Mouse (Mus musculus) hindbrain, embryonic 10.5 days (tissue): Measurements from ENCODE around the gene Mas1. TPM values are rescaled to one million over a fixed set of nuclear protein-coding genes. Genes with fewer than 3 reads are reported as not detected.
A peak's percentile ranks its signal among the peaks of the same experiment; 100 is the strongest.

Experiments used
- DNase-seq: peaks from one replicate; pipeline ENCODE4 v3.0.0-alpha.2; 2017; ENCODE audit warnings: low spot score
- H3K27ac ChIP-seq: fragments of 300-500 bp; sonication (generic); 2 replicates; pipeline ENCODE4 v1.5.1; 2016; ENCODE audit warnings: mild to moderate bottlenecking, moderate library complexity
- H3K27me3 ChIP-seq: fragments of 300-500 bp; sonication (generic); 2 replicates; pipeline ENCODE4 v1.6.1; 2016; ENCODE audit warnings: mild to moderate bottlenecking; ENCODE audit not compliant: poor library complexity, insufficient read depth, severe bottlenecking
- H3K36me3 ChIP-seq: fragments of 300-500 bp; sonication (generic); 2 replicates; pipeline ENCODE4 v1.6.1; 2016; ENCODE audit warnings: mild to moderate bottlenecking, moderate library complexity
- H3K4me1 ChIP-seq: fragments of 300-500 bp; sonication (generic); replicated peaks from 2 replicates; pipeline ENCODE4 v1.6.1; 2016; ENCODE audit warnings: mild to moderate bottlenecking
- H3K4me3 ChIP-seq: fragments of 300-500 bp; sonication (generic); 2 replicates; pipeline ENCODE4 v1.5.1; 2016; ENCODE audit warnings: mild to moderate bottlenecking, moderate library complexity
- H3K9me3 ChIP-seq: fragments of 300-500 bp; sonication (generic); 2 replicates; pipeline ENCODE4 v1.6.1; 2016; ENCODE audit warnings: mild to moderate bottlenecking, moderate library complexity
- WGBS: fragments of 180-500 bp; shearing (Covaris S2); methylation state at CpG from one replicate; pipeline ENCODE4 v1.1.7; 2016; 5-methylcytosine and 5-hydroxymethylcytosine counted together
- polyA plus RNA-seq: library from polyadenylated mRNA; unstranded; fragments of >200 nt; fragmentation: Nextera tagmentation; extraction: Ambion mirVana; gene quantifications from 2 replicates; pipeline ENCODE4 v1.2.1, GENCODE M21; 2016

Gene Mas1
- polyA plus RNA-seq, 1 experiment from 2014 or later: 0.89 TPM

DNA sequence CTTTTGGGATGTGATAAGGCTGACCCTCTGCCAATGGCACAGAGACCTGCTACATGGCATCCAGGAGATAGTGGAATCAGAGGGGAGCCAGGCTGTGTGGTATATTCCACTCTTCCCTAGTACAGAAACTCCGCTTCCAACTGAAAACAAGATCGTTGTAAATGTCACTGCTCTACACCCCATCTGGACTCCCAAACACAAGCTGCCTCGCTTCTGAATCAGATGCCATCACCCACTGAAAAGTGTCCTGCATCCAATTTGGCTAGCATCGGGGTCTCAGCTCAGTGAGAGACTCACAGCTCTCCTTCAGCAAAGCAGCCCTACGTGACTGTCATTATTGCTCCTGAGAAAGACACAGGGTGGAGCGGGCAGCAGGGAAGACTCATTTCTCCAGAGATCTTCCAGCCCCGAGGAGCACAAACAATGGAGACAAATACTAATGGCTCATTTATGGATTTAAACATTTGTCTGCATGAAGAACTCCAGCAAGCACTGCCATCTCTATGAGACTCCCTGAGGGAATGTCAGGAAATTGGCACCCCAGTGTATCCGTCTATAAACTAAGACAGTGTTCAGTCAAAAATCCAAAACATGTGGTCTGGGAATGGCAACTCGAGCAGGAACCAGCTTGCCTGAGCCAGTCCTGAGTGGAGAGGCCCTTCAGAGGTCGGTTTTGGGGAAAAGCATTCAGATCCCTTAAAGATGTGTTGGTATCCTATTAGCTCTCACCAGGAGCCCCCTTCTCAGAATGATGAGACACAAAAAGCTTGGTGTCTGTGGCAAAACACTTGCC, 28.3 kb downstream of the Mas1 start:
- 71% methylated on average over 10 of the region's 10 CpGs for WGBS
- Histone ChIP-seq H3K9me3 (no peaks in the 10 kb centered on the region), H3K4me3 (no peak overlapping the region), H3K27me3 (no peaks in the 10 kb centered on the region), H3K27ac (no peak overlapping the region), H3K4me1 (no peaks in the 10 kb centered on the region), H3K36me3 (no peaks in the 10 kb centered on the region)
- no peak for DNase-seq

GRCm38 (mm10) chr17:12835738-12836137, 32.2 kb downstream of the Mas1 start:
- H3K9me3 ChIP-seq: peaks cover 8% of the 10 kb centered on the region; the same call in 1 of the 2 replicates
- no peaks in the 10 kb centered on the region for H3K27me3 ChIP-seq
- 91% methylated on average over 5 of the region's 5 CpGs for WGBS
- no peak for DNase-seq
- H3K4me1 ChIP-seq: no peaks in the 10 kb centered on the region
- no peak overlapping the region for H3K27ac ChIP-seq
- H3K36me3 ChIP-seq: no peaks in the 10 kb centered on the region
- H3K4me3 ChIP-seq: no peak overlapping the region

DNA sequence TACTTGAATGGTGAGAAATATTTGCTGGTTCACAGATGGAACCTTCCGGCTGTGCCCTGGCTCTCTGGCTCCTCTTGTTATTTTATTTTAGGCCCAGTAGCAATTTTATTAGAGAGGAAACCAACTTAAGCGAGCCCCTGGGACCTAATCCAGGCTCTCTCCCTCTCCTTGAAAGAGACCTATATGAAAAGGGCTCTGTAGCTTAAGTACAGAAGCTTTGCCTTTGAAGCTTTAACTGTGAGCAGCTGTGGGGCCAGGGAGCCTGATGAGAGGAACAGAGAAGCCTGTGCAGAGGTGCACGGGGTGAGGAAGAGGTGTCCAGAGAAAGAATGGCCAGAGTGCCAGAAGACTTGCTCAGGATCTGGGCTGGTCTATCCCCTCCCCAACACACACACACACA, 33.1 kb downstream of the Mas1 start:
- H3K4me3 ChIP-seq: no peak overlapping the region
- no peaks in the 10 kb centered on the region for H3K27me3 ChIP-seq
- no peaks in the 10 kb centered on the region for H3K4me1 ChIP-seq
- DNase-seq: peak; percentile 13
- H3K27ac ChIP-seq: no peak overlapping the region
- peaks cover 8% of the 10 kb centered on the region; the same call in 1 of the 2 replicates for H3K9me3 ChIP-seq
- 56% methylated on average over 3 of the region's 3 CpGs for WGBS
- H3K36me3 ChIP-seq: no peaks in the 10 kb centered on the region

DNA sequence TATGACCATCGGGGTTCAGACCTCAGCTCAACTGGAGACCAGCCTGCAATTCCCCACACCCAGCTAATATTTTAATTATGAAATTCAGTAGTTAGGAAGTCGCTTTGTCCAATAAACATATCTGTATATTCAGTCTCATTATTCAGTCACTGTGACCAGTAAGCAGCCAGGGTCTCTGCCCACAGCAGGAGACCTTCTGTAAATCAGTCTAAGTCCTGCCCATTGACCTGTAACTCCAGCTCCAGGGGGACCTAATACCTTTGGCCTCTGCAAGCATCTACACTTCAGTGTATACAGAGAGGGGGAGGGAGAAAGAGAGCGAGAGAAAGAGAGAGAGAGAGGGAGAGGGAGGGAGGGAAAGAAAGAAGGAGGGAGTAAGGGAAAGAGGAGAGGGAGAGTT, 33.6 kb downstream of the Mas1 start:
- Histone ChIP-seq H3K36me3 (no peaks in the 10 kb centered on the region), H3K4me3 (no peak overlapping the region), H3K9me3 (peaks cover 8% of the 10 kb centered on the region; the same call in 1 of the 2 replicates), H3K4me1 (no peaks in the 10 kb centered on the region), H3K27me3 (no peaks in the 10 kb centered on the region), H3K27ac (no peak overlapping the region)
- no peak for DNase-seq
- WGBS: 75% methylated on average over 3 of the region's 3 CpGs

DNA sequence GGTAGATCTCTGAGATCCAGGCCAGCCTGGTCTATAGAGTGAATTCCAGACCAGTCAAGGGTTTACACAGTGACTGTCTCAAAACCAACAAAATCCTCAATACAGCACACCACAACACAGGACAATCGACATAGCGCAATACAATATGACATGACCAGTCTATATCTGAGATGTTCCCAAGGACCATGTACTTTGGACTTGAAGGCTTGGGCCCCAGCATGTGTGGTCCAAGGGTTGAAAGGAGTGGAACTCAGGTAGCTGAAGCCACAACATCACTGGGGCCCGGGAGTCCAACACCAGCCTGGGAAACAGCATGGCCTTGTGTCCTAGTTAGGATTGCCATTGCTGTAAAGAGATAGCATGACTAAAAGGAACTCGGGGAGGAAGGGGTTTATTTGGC, 35.3 kb downstream of the Mas1 start:
- Histone ChIP-seq H3K4me3 (no peak overlapping the region), H3K4me1 (no peaks in the 10 kb centered on the region), H3K27ac (no peak overlapping the region), H3K36me3 (no peaks in the 10 kb centered on the region), H3K27me3 (no peaks in the 10 kb centered on the region), H3K9me3 (peaks cover 9% of the 10 kb centered on the region; the same call in 1 of the 2 replicates)
- DNase-seq: no peak
- WGBS: 94% methylated on average over 4 of the region's 4 CpGs

DNA sequence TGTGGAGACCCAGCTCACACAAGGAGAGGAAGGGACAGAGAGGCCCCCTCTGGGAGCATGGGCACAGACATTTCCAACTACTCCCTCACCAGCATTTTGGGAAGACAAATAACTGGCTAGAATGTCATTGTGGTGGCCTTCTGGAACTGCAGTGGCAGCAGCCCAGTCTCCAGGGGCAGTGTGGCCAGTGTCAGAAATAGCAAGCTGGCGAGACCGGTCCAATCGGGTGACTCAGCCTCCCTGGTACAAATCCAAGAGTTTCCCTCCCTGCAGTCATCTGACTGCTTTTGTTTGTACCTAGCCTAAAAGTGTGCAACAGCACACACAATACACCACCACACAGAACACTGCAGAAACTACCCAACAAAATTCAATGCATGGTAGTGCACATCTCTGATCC, 35.7 kb downstream of the Mas1 start:
- WGBS: 94% methylated on average over 3 of the region's 3 CpGs
- H3K27me3 ChIP-seq: no peaks in the 10 kb centered on the region

DNA sequence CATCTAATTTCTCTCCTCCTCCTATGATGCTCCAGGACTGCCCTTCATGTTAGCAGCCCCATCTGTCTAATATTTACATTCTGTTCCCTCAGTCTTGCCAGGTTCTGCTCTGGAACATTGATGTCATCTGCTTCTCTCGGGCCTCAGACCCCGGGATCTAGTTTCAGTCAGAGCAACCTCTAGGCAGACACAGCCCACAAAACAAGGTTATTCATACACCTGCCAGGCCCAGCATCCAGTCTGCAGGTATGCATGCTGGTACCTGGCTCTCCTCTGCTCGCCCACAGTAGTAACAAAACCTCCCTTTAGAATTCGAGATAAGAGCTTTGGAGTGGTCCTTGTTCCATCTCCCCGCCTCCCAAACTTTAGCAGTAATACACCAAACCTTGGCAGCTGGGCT, 37.6 kb downstream of the Mas1 start:
- no peaks in the 10 kb centered on the region for H3K4me1 ChIP-seq
- H3K36me3 ChIP-seq: no peaks in the 10 kb centered on the region
- H3K27ac ChIP-seq: no peak overlapping the region
- H3K9me3 ChIP-seq: peaks cover 20% of the 10 kb centered on the region; the same call in 1 of the 2 replicates
- no peak for DNase-seq
- no peak overlapping the region for H3K4me3 ChIP-seq
- 80% methylated on average over 5 of the region's 5 CpGs for WGBS
- H3K27me3 ChIP-seq: no peaks in the 10 kb centered on the region

More for the DNA sequence above, 35.7 kb downstream of the Mas1 start:
- H3K36me3 ChIP-seq: no peaks in the 10 kb centered on the region
- peaks cover 14% of the 10 kb centered on the region; the same call in 1 of the 2 replicates for H3K9me3 ChIP-seq
- no peak overlapping the region for H3K27ac ChIP-seq
- no peaks in the 10 kb centered on the region for H3K4me1 ChIP-seq
- no peak for DNase-seq
- H3K4me3 ChIP-seq: no peak overlapping the region

GRCm38 (mm10) chr17:12815885-12816284, 52.1 kb downstream of the Mas1 start:
- no peak overlapping the region for H3K4me3 ChIP-seq
- peaks cover 44% of the 10 kb centered on the region for H3K36me3 ChIP-seq
- WGBS: 92% methylated on average over 4 of the region's 4 CpGs
- H3K27ac ChIP-seq: no peak overlapping the region
- H3K9me3 ChIP-seq: peaks cover 18% of the 10 kb centered on the region; the same call in 1 of the 2 replicates
- no peaks in the 10 kb centered on the region for H3K27me3 ChIP-seq
- DNase-seq: no peak
- no peaks in the 10 kb centered on the region for H3K4me1 ChIP-seq

DNA sequence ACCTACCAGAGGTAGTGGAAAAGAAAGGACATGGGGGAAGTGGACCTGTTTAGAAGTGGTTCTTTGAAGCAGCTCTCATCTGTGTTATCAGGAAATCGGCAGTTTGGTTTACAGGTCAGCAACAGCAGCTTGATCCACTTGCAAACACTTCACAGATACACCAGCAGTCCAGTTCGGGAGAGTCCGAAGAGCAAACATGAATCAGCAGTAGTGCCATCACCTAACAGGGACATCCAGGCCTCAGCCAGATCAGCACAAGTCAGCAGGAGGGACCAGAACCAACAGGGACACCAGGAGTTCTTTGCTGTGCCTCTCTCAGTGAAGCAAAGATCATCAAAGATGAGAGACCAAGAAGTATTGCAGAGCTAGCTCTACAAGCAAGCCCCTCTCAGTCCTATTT, 53.4 kb downstream of the Mas1 start:
- 91% methylated on average over 3 of the region's 3 CpGs for WGBS
- Histone ChIP-seq H3K36me3 (peaks cover 33% of the 10 kb centered on the region), H3K4me1 (peaks cover 4% of the 10 kb centered on the region), H3K27me3 (no peaks in the 10 kb centered on the region), H3K9me3 (peaks cover 7% of the 10 kb centered on the region; the same call in 1 of the 2 replicates), H3K4me3 (no peak overlapping the region), H3K27ac (no peak overlapping the region)
- DNase-seq: no peak

- H3K27ac ChIP-seq: 0 out of 2 replicates have a peak overlapping the region, but pooled peaks have one; percentile 85
- H3K4me3 ChIP-seq: no peak overlapping the region
- H3K36me3 ChIP-seq: peaks cover 9% of the 10 kb centered on the region; the same call in 1 of the 2 replicates
- H3K4me1 ChIP-seq: peaks cover 4% of the 10 kb centered on the region
- H3K9me3 ChIP-seq: no peaks in the 10 kb centered on the region
- H3K27me3 ChIP-seq: no peaks in the 10 kb centered on the region
- no peak for DNase-seq
- 81% methylated on average over 1 of the region's 1 CpGs for whole genome bisulfite sequencing
Observed at GRCm38 (mm10) chr17:12810973-12811303, 57.0 kb downstream of the Mas1 start.

DNA sequence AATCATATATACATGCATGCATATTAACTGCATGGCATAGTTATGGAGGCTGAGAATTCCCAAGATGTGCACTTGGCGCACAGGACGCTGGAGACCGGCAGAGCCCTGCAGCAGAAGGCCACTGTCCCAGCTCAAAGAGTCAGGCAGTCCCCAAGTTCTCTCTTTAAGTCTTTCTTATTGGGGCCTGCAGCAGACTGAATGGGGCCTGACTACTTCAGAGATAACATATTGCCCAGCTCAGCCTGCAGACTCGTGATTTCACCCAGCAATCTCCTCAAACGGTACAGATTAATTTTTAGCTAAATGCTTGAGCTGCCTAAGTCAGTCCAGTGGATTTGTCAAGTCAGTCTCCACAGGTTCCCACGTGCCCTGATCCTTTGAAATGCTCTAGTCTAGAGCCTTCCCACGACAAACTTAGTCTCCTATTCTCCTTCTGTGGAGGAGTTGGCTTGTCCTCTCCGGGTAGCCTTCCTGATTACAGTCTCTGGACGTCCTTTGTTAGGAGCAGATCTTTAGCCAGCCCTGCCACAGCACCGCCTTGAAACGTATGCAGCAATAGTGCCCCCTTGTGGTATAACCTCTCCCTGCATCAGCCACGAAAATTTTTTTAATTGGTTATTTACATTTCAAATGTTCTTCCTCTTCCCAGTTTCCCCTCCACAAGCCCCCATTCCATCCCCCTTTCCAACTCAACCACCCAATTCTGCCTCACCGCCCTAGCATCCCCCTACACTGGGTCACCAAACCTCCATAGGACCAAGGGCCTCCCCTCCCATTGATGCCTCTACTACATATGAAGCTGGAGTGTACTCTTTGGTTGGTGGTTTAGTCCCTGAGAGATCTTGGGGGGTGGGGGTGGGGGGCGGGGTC, 57.6 kb downstream of the Mas1 start:
- Histone ChIP-seq H3K36me3 (peaks cover 4% of the 10 kb centered on the region; the same call in 1 of the 2 replicates), H3K27me3 (no peaks in the 10 kb centered on the region), H3K27ac (peak overlapping the region; percentile 85), H3K4me1 (peaks cover 4% of the 10 kb centered on the region), H3K9me3 (no peaks in the 10 kb centered on the region), H3K4me3 (no peak overlapping the region)
- 29% methylated on average over 14 of the region's 14 CpGs for WGBS
- peak; percentile 76 for DNase-seq

- Histone ChIP-seq H3K9me3 (no peaks in the 10 kb centered on the region), H3K4me1 (peaks cover 4% of the 10 kb centered on the region), H3K4me3 (no peak overlapping the region), H3K27me3 (no peaks in the 10 kb centered on the region), H3K36me3 (no peaks in the 10 kb centered on the region), H3K27ac (no peak overlapping the region)
- 92% methylated on average over 6 of the region's 6 CpGs for WGBS
- DNase-seq: no peak
Observed at GRCm38 (mm10) chr17:12808851-12809250, 59.1 kb downstream of the Mas1 start.
